Mouse (Mus musculus): ENCODE data around the gene Gm14692. TPM values are rescaled to one million over a fixed set of nuclear protein-coding genes. Genes with fewer than 3 reads are reported as not detected.
"Not testable (repeated sequence)": the region's sequence is repeated elsewhere in the genome, so short reads cannot be mapped to it uniquely, and the experiment has no call there.

Gene Gm14692
- polyA plus RNA-seq (2015; fragmentation: Nextera tagmentation; extraction: Ambion mirVana) = not detected in 2 replicates

- not testable (repeated sequence) for H3K4me2 ChIP-seq (ENCODE audit: low read length); H3K4me1 ChIP-seq (ENCODE audit: control insufficient read depth, insufficient read depth, low read depth, low read length); H3K27ac ChIP-seq (ENCODE audit: low read depth, low read length); H3K4me3 ChIP-seq (ENCODE audit: low read length); H3K36me3 ChIP-seq (ENCODE audit: control insufficient read depth, insufficient read depth, low read length); ATAC-seq; H3K9me3 ChIP-seq (ENCODE audit: control insufficient read depth, low read length); H3K9ac ChIP-seq (ENCODE audit: low read depth, low read length); H3K27me3 ChIP-seq (replicated peaks; ENCODE audit: control insufficient read depth, insufficient read depth, low read length)
- 88% methylated on average over 5 of the region's 10 CpGs for WGBS
These were observed at the start of gene Gm14692 for GRCm38 (mm10) chrX:67695398-67695797. Gene Gm14692 (plus strand): TSS chrX:67695698.

GRCm38 (mm10) chrX:67693462-67693861, 2.0 kb upstream of the Gm14692 start, which contains the start of gene Gm1140:
Gene Gm1140 (minus strand): TSS chrX:67693562.
- not testable (repeated sequence) for ATAC-seq; H3K4me1 ChIP-seq (ENCODE audit: control insufficient read depth, insufficient read depth, low read depth, low read length); H3K9me3 ChIP-seq (ENCODE audit: control insufficient read depth, low read length); H3K9ac ChIP-seq (ENCODE audit: low read depth, low read length); H3K27ac ChIP-seq (ENCODE audit: low read depth, low read length); H3K27me3 ChIP-seq (replicated peaks; ENCODE audit: control insufficient read depth, insufficient read depth, low read length); H3K36me3 ChIP-seq (ENCODE audit: control insufficient read depth, insufficient read depth, low read length); H3K4me3 ChIP-seq (ENCODE audit: low read length); H3K4me2 ChIP-seq (ENCODE audit: low read length)
- WGBS = no CpG with 5 or more reads among the region's 11 CpGs

Other genes with a start within 250 kb of the Gm14692 start
- gene Gm1140, start 2.1 kb upstream of the Gm14692 start, polyA plus RNA-seq (2015; fragmentation: Nextera tagmentation; extraction: Ambion mirVana) = not detected in 2 replicates
- gene 4933436I01Rik, start 225.8 kb downstream of the Gm14692 start, polyA plus RNA-seq (2015; fragmentation: Nextera tagmentation; extraction: Ambion mirVana) = not detected in 2 replicates

Data from hindbrain, embryonic 16.5 days (tissue).